Mouse (Mus musculus) heart, postnatal 0 days (tissue): Measurements from ENCODE around the gene Gm39566.

ENCODE experiments used
- CTCF ChIP-seq: IDR thresholded peaks from 2 replicates; pipeline ENCODE4 v1.5.1; 2016; ENCODE audit warnings: antibody characterized with exemption, control low read depth, low read depth
- EP300 ChIP-seq: IDR thresholded peaks from 2 replicates; pipeline ENCODE4 v1.6.1; 2016; ENCODE audit warnings: antibody characterized with exemption, low read depth

- TF ChIP-seq EP300 (no peak), CTCF (no peak; the same call in 1 of the 2 replicates)
These were observed 22.5 kb upstream of the Gm39566 start, which contains the start of gene Nlgn2 for GRCm38 (mm10) chr11:69837604-69837951.
